Mouse (Mus musculus): ENCODE measurements around the gene Hoxa9. TPM values are rescaled to one million over a fixed set of nuclear protein-coding genes. Genes with fewer than 3 reads are reported as not detected.

Gene Hoxa9
- total RNA-seq, 2 experiments from 2014 or later, result not detected

GRCm38 (mm10) chr6:52216691-52217458 lies 14.0 kb downstream of the Hoxa9 start:
- no peak for DNase-seq

- DNase-seq, result peak; percentile 6
These were observed 14.9 kb downstream of the Hoxa9 start for GRCm38 (mm10) chr6:52215771-52216535.

GRCm38 (mm10) chr6:52215070-52215469 lies 15.8 kb downstream of the Hoxa9 start:
- no peak for DNase-seq

- no peak for DNase-seq
These were observed 16.6 kb downstream of the Hoxa9 start for GRCm38 (mm10) chr6:52214271-52214670.

GRCm38 (mm10) chr6:52213119-52213986 lies 17.5 kb downstream of the Hoxa9 start, which contains the start of the genes Hoxa3 and Gm28308:
Gene Hoxa3 (minus strand): TSS chr6:52213336.
Gene Gm28308 (minus strand): TSS chr6:52213339.
- DNase-seq, result no peak

GRCm38 (mm10) chr6:52212556-52213118 lies 18.3 kb downstream of the Hoxa9 start:
- DNase-seq, result no peak

GRCm38 (mm10) chr6:52211961-52212360 lies 18.9 kb downstream of the Hoxa9 start:
- DNase-seq, result no peak

GRCm38 (mm10) chr6:52211170-52211935 lies 19.5 kb downstream of the Hoxa9 start:
- peak; percentile 82 for DNase-seq

GRCm38 (mm10) chr6:52209685-52210046 lies 21.2 kb downstream of the Hoxa9 start:
- no peak for DNase-seq

GRCm38 (mm10) chr6:52208868-52209684 lies 21.8 kb downstream of the Hoxa9 start:
- peak; percentile 6 for DNase-seq

- peak; percentile 29 for DNase-seq
These were observed 22.6 kb downstream of the Hoxa9 start, which contains the start of gene Hoxa6 for GRCm38 (mm10) chr6:52208072-52208867. Gene Hoxa6 (minus strand): TSS chr6:52208722.

GRCm38 (mm10) chr6:52207684-52207976 lies 23.3 kb downstream of the Hoxa9 start:
- no peak for DNase-seq

- no peak for DNase-seq
These were observed 23.8 kb downstream of the Hoxa9 start for GRCm38 (mm10) chr6:52206882-52207683.

- DNase-seq, result peak; percentile 6
These were observed 25.0 kb downstream of the Hoxa9 start for GRCm38 (mm10) chr6:52205638-52206621.

GRCm38 (mm10) chr6:52205221-52205620 lies 25.7 kb downstream of the Hoxa9 start:
- no peak for DNase-seq

GRCm38 (mm10) chr6:52204050-52204752 lies 26.7 kb downstream of the Hoxa9 start, which contains the start of gene Hoxa5:
Gene Hoxa5 (minus strand): TSS chr6:52204587.
- DNase-seq, result peak; percentile 75

Data from heart, postnatal 4 days (tissue).